Mouse (Mus musculus): Measurements from ENCODE around the gene Relch.

DNA sequence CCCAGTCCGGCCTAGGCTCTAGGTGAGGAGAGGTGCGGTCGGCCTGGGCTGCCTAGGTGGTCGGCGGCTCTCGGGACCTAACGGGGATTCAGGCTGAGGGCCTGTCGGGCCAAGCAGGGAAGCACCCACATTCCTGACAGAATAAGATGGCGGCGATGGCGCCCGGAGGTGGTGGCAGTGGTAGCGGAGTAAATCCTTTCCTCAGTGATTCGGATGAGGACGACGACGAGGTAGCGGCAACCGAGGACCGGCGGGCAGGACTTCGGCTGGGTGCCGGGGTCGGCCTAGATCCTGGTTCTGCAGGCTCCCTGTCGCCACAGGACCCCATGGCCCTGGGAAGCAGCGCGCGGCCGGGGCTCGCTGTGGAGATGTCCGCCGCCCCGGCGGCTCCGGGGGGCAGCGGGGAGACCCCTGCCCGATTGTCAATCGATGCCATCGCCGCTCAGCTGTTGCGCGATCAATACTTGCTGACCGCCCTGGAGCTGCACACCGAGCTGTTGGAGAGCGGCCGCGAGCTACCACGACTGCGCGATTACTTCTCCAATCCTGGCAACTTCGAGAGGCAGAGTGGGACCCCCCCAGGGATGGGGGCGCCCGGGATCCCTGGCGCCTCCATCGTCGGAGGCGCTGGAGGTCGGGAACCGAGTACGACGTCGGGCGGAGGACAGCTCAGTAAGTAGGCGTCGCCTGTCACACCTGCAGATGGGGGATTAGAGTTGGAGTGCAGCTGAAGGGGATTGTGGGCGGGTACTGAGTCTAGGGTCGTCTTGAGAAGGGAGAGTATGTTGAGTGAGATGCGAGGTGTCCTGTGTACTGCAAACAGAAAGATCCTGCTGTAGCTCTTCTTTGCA is 526 bp downstream of the Relch start:
- TF ChIP-seq CTCF (IDR thresholded peaks at IDR 0.05; ENCODE audit: insufficient read depth, low read length): no peak
- no peak for TF ChIP-seq POLR2A (IDR thresholded peaks at IDR 0.05; ENCODE audit: borderline replicate concordance, extremely low read depth, low read depth, low read length)

All from lung, adult 2 months (tissue).